Mouse (Mus musculus): ENCODE measurements at regions not wholly inside any gene's neighbourhood (a gene's known extent, or its start where the extent isn't known, plus 50 kb on each side); places are given as distances from the start of the nearest gene placed in this dataset.

GRCm38 (mm10) chr10:19485537-19486135, 106.1 kb upstream of the Ifngr1 start:
- H3K27me3 ChIP-seq (ENCODE audit: control insufficient read depth, insufficient read depth, low read length): no peaks in the 10 kb centered on the region
- H3K4me2 ChIP-seq (ENCODE audit: low read depth, low read length): no peak overlapping the region
- peaks cover 3% of the 10 kb centered on the region; the same call in 1 of the 2 replicates for H3K4me1 ChIP-seq (ENCODE audit: control insufficient read depth, insufficient read depth, low read length)
- ATAC-seq (ENCODE audit: insufficient read depth, low FRiP score): no peak
- no peak overlapping the region for H3K4me3 ChIP-seq (replicated peaks; ENCODE audit: low read length)
- no peaks in the 10 kb centered on the region for H3K9me3 ChIP-seq (replicated peaks; ENCODE audit: control insufficient read depth, low read length)
- H3K9ac ChIP-seq (ENCODE audit: low read length): no peak overlapping the region
- H3K27ac ChIP-seq (ENCODE audit: low read length): no peak overlapping the region
- WGBS: 42% methylated on average over 15 of the region's 15 CpGs
- no peaks in the 10 kb centered on the region for H3K36me3 ChIP-seq (ENCODE audit: control insufficient read depth, insufficient read depth, low read length)

DNA sequence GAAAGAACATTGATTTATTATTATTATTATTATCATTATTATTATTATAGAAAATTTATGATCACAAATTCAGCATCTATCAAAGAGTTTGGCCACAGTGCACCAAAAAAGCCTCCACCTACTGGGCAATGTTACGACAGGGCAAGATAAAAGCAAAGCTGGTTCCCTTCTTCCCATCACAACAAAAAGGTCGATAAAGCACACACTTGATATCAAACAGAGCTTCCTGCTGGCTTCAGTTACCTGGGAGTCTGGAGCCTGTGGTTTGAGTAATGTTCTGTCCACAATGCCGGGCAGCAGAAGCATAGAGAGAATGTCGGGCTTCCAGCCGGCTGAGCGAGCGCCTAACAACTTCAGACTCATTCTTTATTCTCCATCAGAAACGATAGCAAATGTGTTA, 101.2 kb upstream of the Ifngr1 start:
- Histone ChIP-seq H3K4me1 (ENCODE audit: control insufficient read depth, insufficient read depth, low read length) (peaks cover 3% of the 10 kb centered on the region; the same call in 1 of the 2 replicates), H3K4me3 (replicated peaks; ENCODE audit: low read length) (no peak overlapping the region), H3K27ac (ENCODE audit: low read length) (no peak overlapping the region), H3K36me3 (ENCODE audit: control insufficient read depth, insufficient read depth, low read length) (no peaks in the 10 kb centered on the region), H3K4me2 (ENCODE audit: low read depth, low read length) (no peak overlapping the region), H3K27me3 (ENCODE audit: control insufficient read depth, insufficient read depth, low read length) (no peaks in the 10 kb centered on the region), H3K9ac (ENCODE audit: low read length) (no peak overlapping the region), H3K9me3 (replicated peaks; ENCODE audit: control insufficient read depth, low read length) (no peaks in the 10 kb centered on the region)
- 34% methylated on average over 8 of the region's 8 CpGs for WGBS
- ATAC-seq (ENCODE audit: insufficient read depth, low FRiP score): no peak

GRCm38 (mm10) chr10:19491513-19492380, 100.0 kb upstream of the Ifngr1 start:
- Histone ChIP-seq H3K9ac (ENCODE audit: low read length) (no peak overlapping the region), H3K27me3 (ENCODE audit: control insufficient read depth, insufficient read depth, low read length) (no peaks in the 10 kb centered on the region), H3K27ac (ENCODE audit: low read length) (no peak overlapping the region), H3K9me3 (replicated peaks; ENCODE audit: control insufficient read depth, low read length) (no peaks in the 10 kb centered on the region), H3K4me3 (replicated peaks; ENCODE audit: low read length) (no peak overlapping the region), H3K36me3 (ENCODE audit: control insufficient read depth, insufficient read depth, low read length) (no peaks in the 10 kb centered on the region), H3K4me1 (ENCODE audit: control insufficient read depth, insufficient read depth, low read length) (no peaks in the 10 kb centered on the region), H3K4me2 (ENCODE audit: low read depth, low read length) (no peak overlapping the region)
- no peak for ATAC-seq (ENCODE audit: insufficient read depth, low FRiP score)
- 56% methylated on average over 21 of the region's 21 CpGs for WGBS

DNA sequence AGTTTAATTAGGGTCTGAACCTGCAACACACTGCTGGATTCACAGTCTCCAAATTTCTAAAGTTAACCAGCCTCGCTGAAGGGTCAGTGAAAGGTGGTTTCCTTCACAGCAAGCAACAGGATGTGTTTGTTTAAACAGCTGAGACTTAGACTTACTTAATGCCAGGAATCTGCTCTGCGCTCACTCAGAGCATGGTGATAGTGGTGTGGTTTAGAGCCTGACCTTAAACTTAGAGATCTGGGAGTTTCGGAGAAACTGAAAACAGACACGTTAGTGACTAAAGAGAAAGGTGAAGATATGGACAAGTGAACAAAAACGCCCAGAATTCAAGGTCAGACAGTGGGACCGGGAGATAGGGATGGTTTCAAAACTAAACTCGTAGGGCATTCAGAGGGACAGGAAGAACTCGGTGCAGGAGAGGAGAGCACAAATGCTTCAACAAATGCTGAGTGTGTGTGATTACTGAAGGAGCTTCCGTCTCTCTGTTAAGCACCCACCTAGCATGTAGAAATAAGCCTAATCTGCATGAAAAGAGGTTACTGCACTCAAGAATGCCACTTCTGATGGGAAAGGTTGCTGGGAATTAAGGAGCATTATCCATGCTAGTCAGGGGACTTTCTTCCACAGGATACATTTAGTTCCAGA, 97.2 kb upstream of the Ifngr1 start:
- WGBS: 10% methylated on average over 9 of the region's 9 CpGs
- Histone ChIP-seq H3K4me2 (ENCODE audit: low read depth, low read length) (no peak overlapping the region), H3K9ac (ENCODE audit: low read length) (no peak overlapping the region), H3K4me3 (replicated peaks; ENCODE audit: low read length) (no peak overlapping the region), H3K36me3 (ENCODE audit: control insufficient read depth, insufficient read depth, low read length) (no peaks in the 10 kb centered on the region), H3K9me3 (replicated peaks; ENCODE audit: control insufficient read depth, low read length) (no peaks in the 10 kb centered on the region), H3K27ac (ENCODE audit: low read length) (no peak overlapping the region; the same call in 1 of the 2 replicates), H3K27me3 (ENCODE audit: control insufficient read depth, insufficient read depth, low read length) (no peaks in the 10 kb centered on the region), H3K4me1 (ENCODE audit: control insufficient read depth, insufficient read depth, low read length) (no peaks in the 10 kb centered on the region)
- no peak for ATAC-seq (ENCODE audit: insufficient read depth, low FRiP score)

GRCm38 (mm10) chr10:19498112-19498511, 93.6 kb upstream of the Ifngr1 start:
- no peaks in the 10 kb centered on the region for H3K27me3 ChIP-seq (ENCODE audit: control insufficient read depth, insufficient read depth, low read length)
- ATAC-seq (ENCODE audit: insufficient read depth, low FRiP score): no peak
- H3K9ac ChIP-seq (ENCODE audit: low read length): no peak overlapping the region
- H3K4me3 ChIP-seq (replicated peaks; ENCODE audit: low read length): no peak overlapping the region
- no peak overlapping the region for H3K4me2 ChIP-seq (ENCODE audit: low read depth, low read length)
- no peaks in the 10 kb centered on the region for H3K4me1 ChIP-seq (ENCODE audit: control insufficient read depth, insufficient read depth, low read length)
- no peaks in the 10 kb centered on the region for H3K36me3 ChIP-seq (ENCODE audit: control insufficient read depth, insufficient read depth, low read length)
- H3K9me3 ChIP-seq (replicated peaks; ENCODE audit: control insufficient read depth, low read length): no peaks in the 10 kb centered on the region
- no peak overlapping the region for H3K27ac ChIP-seq (ENCODE audit: low read length)
- 82% methylated on average over 4 of the region's 4 CpGs for WGBS

DNA sequence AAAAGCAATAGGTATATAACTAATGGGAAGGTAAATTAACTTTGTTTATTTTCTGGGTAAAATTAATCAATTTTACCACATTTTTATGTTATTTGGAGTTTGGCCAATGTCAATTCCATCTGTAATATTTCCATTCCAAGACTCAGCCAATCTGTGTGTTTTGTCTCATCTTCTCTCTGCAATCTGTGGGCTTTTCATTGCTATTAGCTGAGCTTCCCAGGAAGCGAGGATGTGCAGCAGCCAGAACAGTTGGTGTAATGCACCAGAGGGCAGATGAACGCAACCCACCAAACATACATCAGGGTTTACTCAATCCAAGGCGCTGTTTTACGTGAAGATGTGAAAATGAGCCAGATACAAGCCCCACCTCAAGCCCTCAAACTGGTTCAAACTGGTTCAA, 88.9 kb upstream of the Ifngr1 start:
- 84% methylated on average over 4 of the region's 4 CpGs for WGBS
- Histone ChIP-seq H3K36me3 (ENCODE audit: control insufficient read depth, insufficient read depth, low read length) (no peaks in the 10 kb centered on the region), H3K4me2 (ENCODE audit: low read depth, low read length) (no peak overlapping the region), H3K27ac (ENCODE audit: low read length) (no peak overlapping the region), H3K4me3 (replicated peaks; ENCODE audit: low read length) (no peak overlapping the region), H3K27me3 (ENCODE audit: control insufficient read depth, insufficient read depth, low read length) (no peaks in the 10 kb centered on the region), H3K9ac (ENCODE audit: low read length) (no peak overlapping the region), H3K9me3 (replicated peaks; ENCODE audit: control insufficient read depth, low read length) (no peaks in the 10 kb centered on the region), H3K4me1 (ENCODE audit: control insufficient read depth, insufficient read depth, low read length) (no peaks in the 10 kb centered on the region)
- ATAC-seq (ENCODE audit: insufficient read depth, low FRiP score): no peak

- H3K4me3 ChIP-seq (replicated peaks; ENCODE audit: low read length): no peak overlapping the region
- ATAC-seq (ENCODE audit: insufficient read depth, low FRiP score): no peak
- no peak overlapping the region for H3K4me2 ChIP-seq (ENCODE audit: low read depth, low read length)
- WGBS: 50% methylated on average over 8 of the region's 8 CpGs
- no peaks in the 10 kb centered on the region for H3K9me3 ChIP-seq (replicated peaks; ENCODE audit: control insufficient read depth, low read length)
- H3K27ac ChIP-seq (ENCODE audit: low read length): no peak overlapping the region
- H3K9ac ChIP-seq (ENCODE audit: low read length): no peak overlapping the region
- no peaks in the 10 kb centered on the region for H3K36me3 ChIP-seq (ENCODE audit: control insufficient read depth, insufficient read depth, low read length)
- no peaks in the 10 kb centered on the region for H3K4me1 ChIP-seq (ENCODE audit: control insufficient read depth, insufficient read depth, low read length)
- H3K27me3 ChIP-seq (ENCODE audit: control insufficient read depth, insufficient read depth, low read length): no peaks in the 10 kb centered on the region
Observed at GRCm38 (mm10) chr10:19503846-19504765, 87.6 kb upstream of the Ifngr1 start.

DNA sequence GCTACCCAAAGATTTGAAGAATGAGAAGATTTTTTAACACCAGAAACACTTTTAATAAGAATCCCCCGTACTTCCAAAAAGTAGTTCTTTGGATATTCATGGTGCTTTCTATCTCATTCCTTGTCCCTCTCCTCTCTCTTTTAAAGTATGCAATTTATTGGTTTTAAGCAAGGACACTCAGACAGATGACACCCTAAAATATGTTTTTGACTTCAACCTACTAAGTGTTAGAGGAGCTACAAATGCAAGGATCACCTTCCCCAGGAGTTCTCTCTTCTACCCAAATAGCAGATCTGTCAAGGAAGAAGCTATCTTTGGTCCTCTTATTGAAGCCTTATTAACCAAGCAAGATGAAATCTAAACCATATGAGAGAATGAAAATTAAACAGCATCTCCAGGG, 86.6 kb upstream of the Ifngr1 start:
- no peaks in the 10 kb centered on the region for H3K4me1 ChIP-seq (ENCODE audit: control insufficient read depth, insufficient read depth, low read length)
- no peak overlapping the region for H3K4me2 ChIP-seq (ENCODE audit: low read depth, low read length)
- no peaks in the 10 kb centered on the region for H3K36me3 ChIP-seq (ENCODE audit: control insufficient read depth, insufficient read depth, low read length)
- H3K9me3 ChIP-seq (replicated peaks; ENCODE audit: control insufficient read depth, low read length): no peaks in the 10 kb centered on the region
- no peak overlapping the region for H3K27ac ChIP-seq (ENCODE audit: low read length)
- no peak overlapping the region for H3K4me3 ChIP-seq (replicated peaks; ENCODE audit: low read length)
- no peak for ATAC-seq (ENCODE audit: insufficient read depth, low FRiP score)
- WGBS: 92% methylated on average over 1 of the region's 1 CpGs
- H3K9ac ChIP-seq (ENCODE audit: low read length): no peak overlapping the region
- no peaks in the 10 kb centered on the region for H3K27me3 ChIP-seq (ENCODE audit: control insufficient read depth, insufficient read depth, low read length)

Measured in stomach, embryonic 16.5 days (tissue).